Mouse (Mus musculus): ENCODE results near the gene Acad10. TPM values are rescaled to one million over a fixed set of nuclear protein-coding genes. Genes with fewer than 3 reads are reported as not detected.
"Not testable (repeated sequence)": the region's sequence is repeated elsewhere in the genome, so short reads cannot be mapped to it uniquely, and the experiment has no call there.

The Acad10 gene
- total and polyA plus RNA-seq, 3 experiments, result 2.1 to 4.2 (median 2.7) TPM

GRCm38 (mm10) chr5:121632804-121633203, 27.5 kb downstream of the Acad10 start:
- Histone ChIP-seq H3K27me3 (replicated peaks) (no peaks in the 10 kb centered on the region), H3K27ac (ENCODE audit: insufficient read depth, low read depth) (no peak overlapping the region), H3K79me2 (replicated peaks; ENCODE audit: control insufficient read depth, extremely low read depth, insufficient read depth, poor library complexity, severe bottlenecking) (no peaks in the 10 kb centered on the region), H3K4me1 (ENCODE audit: control insufficient read depth in 1 of 2, insufficient read depth in 2 of 2) (peaks cover 0 to 3% of the 10 kb centered on the region in 2 experiments; a peak in 3 of 4 replicates), H3K9ac (ENCODE audit: insufficient read depth, low read depth) (no peak overlapping the region), H3K36me3 (replicated peaks in 1 of 2; ENCODE audit: control insufficient read depth in 1 of 2, insufficient read depth in 1 of 2, low read length in 1 of 2) (peaks cover 0 to 13% of the 10 kb centered on the region in 2 experiments), H3K9me3 (replicated peaks; ENCODE audit: low read length) (no peaks in the 10 kb centered on the region), H3K4me3 (replicated peaks in 1 of 3; ENCODE audit: low read depth in 2 of 3, low read length in 2 of 3, poor library complexity in 1 of 3) (no peak overlapping the region), H3K4me2 (ENCODE audit: insufficient read depth, low read depth, poor library complexity, severe bottlenecking) (no peak overlapping the region)
- in situ Hi-C loops (cut with MboI; ENCODE audit: low pct_ligation_motif_present, low pct_unique_long_range_greater_than_20kb, low sequenced_read_pairs) (no loop called here), dilution Hi-C loops (cut with MboI; ENCODE audit: extremely low pct_ligation_motif_present, extremely low pct_unique_long_range_greater_than_20kb, low sequenced_read_pairs) (no loop called here)
- DNase-seq (ENCODE audit: extremely low read depth), result no peak
- TF ChIP-seq MAZ (IDR thresholded peaks at IDR 0.05; ENCODE audit: low read depth, low read length) (no peak), E2F4 (IDR thresholded peaks at IDR 0.05; ENCODE audit: insufficient replicate concordance, low read depth, low read length) (no peak), CHD1 (IDR thresholded peaks at IDR 0.05; ENCODE audit: low read depth, low read length) (no peak), RCOR1 (conservative IDR thresholded peaks at IDR 0.05; ENCODE audit: low read depth, low read length) (no peak), GABPA (IDR thresholded peaks at IDR 0.05; ENCODE audit: insufficient replicate concordance, low read depth, low read length) (no peak), ZMIZ1 (IDR thresholded peaks at IDR 0.05; ENCODE audit: low read depth, low read length) (no peak), NRF1 (IDR thresholded peaks at IDR 0.05; ENCODE audit: low read depth, low read length) (no peak), MXI1 (IDR thresholded peaks at IDR 0.05; ENCODE audit: low read depth, low read length) (no peak), RAD21 (IDR thresholded peaks at IDR 0.05; ENCODE audit: low read depth, low read length) (no peak), ETS1 (conservative IDR thresholded peaks at IDR 0.05; ENCODE audit: low read depth, low read length) (no peak), CTCF (conservative IDR thresholded peaks at IDR 0.05 in 1 of 2, IDR thresholded peaks at IDR 0.05 in 1 of 2; ENCODE audit: low read depth in 2 of 2, low read length in 2 of 2) (no peak), TBP (conservative IDR thresholded peaks at IDR 0.05; ENCODE audit: low read depth, low read length) (no peak), SIN3A (IDR thresholded peaks at IDR 0.05; ENCODE audit: low read length) (no peak), MAX (IDR thresholded peaks at IDR 0.05; ENCODE audit: low read length) (no peak), ZKSCAN1 (IDR thresholded peaks at IDR 0.05; ENCODE audit: borderline replicate concordance, low read depth, low read length) (no peak), MYC (IDR thresholded peaks at IDR 0.05; ENCODE audit: low read depth, low read length) (no peak)

GRCm38 (mm10) chr5:121631106-121631647, 29.1 kb downstream of the Acad10 start:
- DNase-seq (ENCODE audit: extremely low read depth); H3K4me2 ChIP-seq (ENCODE audit: insufficient read depth, low read depth, poor library complexity, severe bottlenecking); H3K9ac ChIP-seq (ENCODE audit: insufficient read depth, low read depth); H3K79me2 ChIP-seq (replicated peaks; ENCODE audit: control insufficient read depth, extremely low read depth, insufficient read depth, poor library complexity, severe bottlenecking); H3K4me3 ChIP-seq (replicated peaks in 1 of 3; ENCODE audit: low read depth in 2 of 3, low read length in 2 of 3, poor library complexity in 1 of 3); H3K27ac ChIP-seq (ENCODE audit: insufficient read depth, low read depth); H3K4me1 ChIP-seq (ENCODE audit: control insufficient read depth in 1 of 2, insufficient read depth in 2 of 2); H3K27me3 ChIP-seq (replicated peaks); in situ Hi-C loops (cut with MboI; ENCODE audit: low pct_ligation_motif_present, low pct_unique_long_range_greater_than_20kb, low sequenced_read_pairs); dilution Hi-C loops (cut with MboI; ENCODE audit: extremely low pct_ligation_motif_present, extremely low pct_unique_long_range_greater_than_20kb, low sequenced_read_pairs); H3K9me3 ChIP-seq (replicated peaks; ENCODE audit: low read length): not testable (repeated sequence)
- TF ChIP-seq CTCF (conservative IDR thresholded peaks at IDR 0.05 in 1 of 2, IDR thresholded peaks at IDR 0.05 in 1 of 2; ENCODE audit: low read depth in 2 of 2, low read length in 2 of 2), result peak in 1 of 2 experiments; percentile 50; a peak in 2 of 4 replicates
- H3K36me3 ChIP-seq (replicated peaks in 1 of 2; ENCODE audit: control insufficient read depth in 1 of 2, insufficient read depth in 1 of 2, low read length in 1 of 2), result peaks cover 0 to 13% of the 10 kb centered on the region in 2 experiments

Measured in CH12.LX (cell line).